Mouse (Mus musculus): ENCODE measurements around the gene Necab3.

GRCm38 (mm10) chr2:154498571-154498970 lies 60.1 kb downstream of the Necab3 start:
- TF ChIP-seq HCFC1 (IDR thresholded peaks at IDR 0.05; ENCODE audit: borderline replicate concordance, insufficient read depth, low read length) = no peak
- no peak for TF ChIP-seq CHD2 (IDR thresholded peaks at IDR 0.05; ENCODE audit: low read depth, low read length)
- TF ChIP-seq MAFK (IDR thresholded peaks at IDR 0.05; ENCODE audit: insufficient read depth, low read depth, low read length) = no peak
- TF ChIP-seq ZC3H11A (IDR thresholded peaks at IDR 0.05; ENCODE audit: borderline replicate concordance, low read depth, low read length) = no peak
- TF ChIP-seq ZNF384 (IDR thresholded peaks at IDR 0.05; ENCODE audit: low read depth, low read length) = no peak
